Mouse (Mus musculus) G1E (cell line): ENCODE measurements around the gene Kat7. TPM values are rescaled to one million over a fixed set of nuclear protein-coding genes. Genes with fewer than 3 reads are reported as not detected.

Experiments
- ATAC-seq: 2 replicates; pipeline ENCODE4 v1.8.0; 2016; ENCODE audit warnings: mild to moderate bottlenecking; ENCODE audit not compliant: insufficient number of reproducible peaks, poor library complexity, low FRiP score, severe bottlenecking; ENCODE audit errors: extremely low read depth
- DNase-seq: peaks from one replicate; pipeline ENCODE4 v3.0.0; 2012; ENCODE audit warnings: low spot score
- H3K27me3 ChIP-seq: 2 replicates; pipeline ENCODE4 v1.6.1; 2012; ENCODE audit warnings: mild to moderate bottlenecking, low read length, inconsistent platforms; ENCODE audit not compliant: insufficient read depth
- H3K36me3 ChIP-seq: replicated peaks from 2 replicates; pipeline ENCODE3; 2012; ENCODE audit warnings: mild to moderate bottlenecking, inconsistent platforms
- H3K4me1 ChIP-seq: 2 replicates; pipeline ENCODE4 v1.6.1; 2012; ENCODE audit warnings: low read depth, low read length, inconsistent platforms, mixed read lengths; ENCODE audit not compliant: insufficient read depth
- H3K4me3 ChIP-seq: 2 replicates; pipeline ENCODE4 v1.5.1; 2012; ENCODE audit warnings: low read depth, mild to moderate bottlenecking, inconsistent platforms, low read length, moderate library complexity, mixed read lengths
- H3K9me3 ChIP-seq: replicated peaks from 2 replicates; pipeline ENCODE4 v1.6.1; 2012; ENCODE audit warnings: inconsistent platforms
- CTCF ChIP-seq: IDR thresholded peaks from 2 replicates; pipeline ENCODE4 v1.5.1; 2012; ENCODE audit warnings: low read depth, low read length, inconsistent platforms, mixed read lengths
- GATA1 ChIP-seq: IDR thresholded peaks from 2 replicates; pipeline ENCODE4 v1.6.1; 2012; ENCODE audit warnings: borderline replicate concordance, low read length, inconsistent platforms, mixed read lengths
- GATA2 ChIP-seq: IDR thresholded peaks from 2 replicates; pipeline ENCODE4 v1.6.1; 2012; ENCODE audit warnings: low read depth, low read length, inconsistent platforms, borderline replicate concordance
- POLR2AphosphoS5 ChIP-seq: IDR thresholded peaks from 2 replicates; pipeline ENCODE4 v1.6.1; 2012; ENCODE audit warnings: low read depth, low read length, inconsistent platforms; ENCODE audit not compliant: insufficient replicate concordance
- TAL1 ChIP-seq: conservative IDR thresholded peaks from 2 replicates; pipeline ENCODE4 v1.6.1; 2012; ENCODE audit warnings: low read depth, low read length, inconsistent platforms, mixed read lengths
- polyA plus RNA-seq: library from polyadenylated mRNA; stranded (reverse); fragments of >175 nt; gene quantifications from 2 replicates; pipeline ENCODE4 v1.2.3, GENCODE M21; 2012
- total RNA-seq, 2 experiments: library from RNA; stranded (forward) in 1 of 2; stranded (reverse) in 1 of 2; fragments of 200-1000 nt in 1 of 2; fragments of >200 nt in 1 of 2; fragmentation: Nextera tagmentation in 1 of 2; gene quantifications; 2 replicates each; pipeline ENCODE4 v1.2.3; 2014 to 2017

Gene Kat7
- total and polyA plus RNA-seq, 3 experiments, result 33.6 to 144 (median 66.5) TPM

DNA sequence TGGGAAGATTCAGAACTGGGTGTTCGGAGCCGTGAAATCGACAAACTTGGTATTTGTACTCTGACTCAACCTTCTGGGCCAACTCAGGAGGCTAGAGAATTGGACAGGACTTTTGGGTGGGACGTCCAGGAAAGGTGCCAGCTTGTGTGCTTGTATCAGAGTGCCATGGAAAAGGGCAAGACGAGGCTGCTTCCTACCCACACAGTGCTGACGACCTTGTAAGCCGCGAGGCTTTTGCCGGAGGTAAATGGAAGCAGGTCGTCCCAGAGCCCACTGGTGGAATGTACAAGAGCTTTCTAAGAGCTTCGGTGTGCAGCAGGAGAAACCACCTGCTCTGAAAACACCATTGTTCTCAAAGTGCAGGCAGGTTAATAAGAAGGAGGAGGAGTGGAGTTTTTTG, 16.2 kb upstream of the Kat7 start:
- Histone ChIP-seq H3K36me3 (no peaks in the 10 kb centered on the region), H3K27me3 (peaks cover 25% of the 10 kb centered on the region), H3K4me3 (no peak overlapping the region), H3K4me1 (no peaks in the 10 kb centered on the region), H3K9me3 (no peaks in the 10 kb centered on the region)
- TF ChIP-seq GATA2, result no peak
- TF ChIP-seq TAL1, result no peak
- TF ChIP-seq GATA1, result no peak
- ATAC-seq (no peak), DNase-seq (no peak)

GRCm38 (mm10) chr11:95325832-95326231, 15.8 kb upstream of the Kat7 start:
- no peaks in the 10 kb centered on the region for H3K4me1 ChIP-seq
- H3K36me3 ChIP-seq, result no peaks in the 10 kb centered on the region
- H3K27me3 ChIP-seq, result peaks cover 25% of the 10 kb centered on the region
- no peaks in the 10 kb centered on the region for H3K9me3 ChIP-seq
- ATAC-seq, result no peak
- no peak for DNase-seq
- no peak overlapping the region for H3K4me3 ChIP-seq
- no peak for TF ChIP-seq GATA1
- TF ChIP-seq POLR2AphosphoS5, result no peak
- no peak for TF ChIP-seq GATA2
- no peak for TF ChIP-seq CTCF
- TF ChIP-seq TAL1, result no peak

GRCm38 (mm10) chr11:95324181-95324580, 14.1 kb upstream of the Kat7 start:
- Histone ChIP-seq H3K36me3 (no peaks in the 10 kb centered on the region), H3K4me1 (peaks cover 11% of the 10 kb centered on the region), H3K9me3 (no peaks in the 10 kb centered on the region), H3K4me3 (no peak overlapping the region), H3K27me3 (peaks cover 25% of the 10 kb centered on the region)
- DNase-seq, result no peak
- TF ChIP-seq POLR2AphosphoS5 (no peak), GATA2 (no peak), GATA1 (no peak), TAL1 (no peak), CTCF (no peak)
- no peak for ATAC-seq

DNA sequence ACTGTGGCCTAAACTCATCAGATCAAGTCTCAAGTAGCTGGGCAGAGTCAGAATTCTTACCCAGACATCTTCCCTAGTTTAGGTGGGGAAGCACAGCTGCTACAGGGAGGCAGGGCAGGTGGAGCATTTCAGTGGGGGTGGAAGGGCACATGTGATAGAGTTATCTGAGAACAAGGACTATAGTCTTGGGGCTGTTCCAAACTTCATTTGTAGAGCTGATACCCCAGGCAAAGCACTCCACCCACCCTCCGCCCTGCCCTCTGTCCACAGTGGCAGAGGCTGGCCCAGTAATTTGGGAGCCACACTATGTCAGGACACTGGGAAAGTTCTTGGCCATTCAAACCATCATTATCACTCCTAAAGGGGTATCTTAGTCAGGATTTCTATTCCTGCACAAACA, 10.0 kb upstream of the Kat7 start:
- Histone ChIP-seq H3K9me3 (no peaks in the 10 kb centered on the region), H3K27me3 (peaks cover 14% of the 10 kb centered on the region; the same call in 1 of the 2 replicates), H3K4me3 (no peak overlapping the region), H3K36me3 (no peaks in the 10 kb centered on the region), H3K4me1 (peaks cover 25% of the 10 kb centered on the region)
- TF ChIP-seq GATA2, result no peak
- no peak for TF ChIP-seq POLR2AphosphoS5
- no peak for TF ChIP-seq GATA1
- no peak for TF ChIP-seq CTCF
- no peak for TF ChIP-seq TAL1
- DNase-seq, result no peak
- ATAC-seq, result no peak

GRCm38 (mm10) chr11:95319506-95319905, 9.5 kb upstream of the Kat7 start:
- TF ChIP-seq POLR2AphosphoS5, result no peak
- TF ChIP-seq CTCF, result no peak
- TF ChIP-seq GATA1, result no peak
- TF ChIP-seq TAL1, result no peak
- no peak for TF ChIP-seq GATA2
- H3K27me3 ChIP-seq, result peaks cover 10% of the 10 kb centered on the region; the same call in 1 of the 2 replicates
- H3K9me3 ChIP-seq, result no peaks in the 10 kb centered on the region
- no peaks in the 10 kb centered on the region for H3K36me3 ChIP-seq
- ATAC-seq (no peak), DNase-seq (no peak)
- H3K4me1 ChIP-seq, result peaks cover 28% of the 10 kb centered on the region
- no peak overlapping the region for H3K4me3 ChIP-seq

DNA sequence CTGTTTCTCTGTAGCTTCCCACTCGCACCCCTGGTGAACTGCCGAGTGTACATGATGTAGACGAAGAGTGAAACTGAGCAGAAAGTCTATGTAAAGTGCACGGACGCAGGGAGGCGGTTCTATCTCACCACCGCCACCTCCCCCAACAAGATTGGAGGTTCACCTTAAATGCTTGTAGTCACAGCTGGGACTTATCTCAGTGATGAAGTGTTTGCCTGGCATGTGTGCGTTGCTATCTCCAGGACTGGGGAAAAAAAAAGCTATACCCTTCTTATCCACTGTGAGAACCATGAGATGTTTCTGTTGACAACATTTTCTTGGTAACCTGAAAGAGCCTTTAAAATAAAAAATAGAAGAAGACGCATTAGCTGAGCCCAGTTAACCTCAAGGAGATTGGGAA, 8.1 kb upstream of the Kat7 start:
- Histone ChIP-seq H3K27me3 (peaks cover 4% of the 10 kb centered on the region; the same call in 1 of the 2 replicates), H3K4me3 (no peak overlapping the region; the same call in 1 of the 2 replicates), H3K36me3 (no peaks in the 10 kb centered on the region), H3K4me1 (peaks cover 28% of the 10 kb centered on the region), H3K9me3 (no peaks in the 10 kb centered on the region)
- no peak for TF ChIP-seq CTCF
- no peak for TF ChIP-seq GATA2
- TF ChIP-seq TAL1, result no peak
- ATAC-seq, result peak; percentile 15; the same call in 1 of the 2 replicates
- DNase-seq, result no peak
